Mouse (Mus musculus) T-helper 2 cell (primary cell): ENCODE measurements at regions not wholly inside any gene's neighbourhood (a gene's known extent, or its start where the extent isn't known, plus 50 kb on each side); places are given as distances from the start of the nearest gene placed in this dataset.
"Not testable (repeated sequence)": the region's sequence is repeated elsewhere in the genome, so short reads cannot be mapped to it uniquely, and the experiment has no call there.

Source experiments
- in situ Hi-C: fragments of 300-600 bp; cut with MboI, MseI; formaldehyde crosslinking; loops from one replicate; pipeline ENCODE4 v1.15.1; 2025; ENCODE audit warnings: high pct_unique_total_duplicates

DNA sequence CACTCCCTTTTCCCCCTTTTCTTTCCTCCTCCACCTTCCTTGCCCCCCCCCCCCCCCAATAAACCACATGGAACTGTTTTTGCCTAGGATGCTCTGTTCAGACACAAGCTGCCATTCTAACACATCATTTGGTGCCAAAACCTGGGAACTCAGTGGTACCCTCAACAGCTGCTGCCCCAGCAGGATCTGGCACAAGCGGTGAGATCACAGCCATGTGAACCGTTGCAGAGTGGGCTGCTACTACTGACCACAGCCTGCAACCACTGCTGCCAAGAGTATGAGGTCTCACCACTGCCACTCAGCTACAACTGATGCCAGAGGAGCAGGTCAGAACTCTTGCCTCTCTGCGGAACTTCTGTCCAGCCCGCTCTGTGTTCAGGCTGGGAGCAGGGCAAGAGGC is 206.2 kb downstream of the Pcsk1 start:
- in situ Hi-C loops: no loop called here

DNA sequence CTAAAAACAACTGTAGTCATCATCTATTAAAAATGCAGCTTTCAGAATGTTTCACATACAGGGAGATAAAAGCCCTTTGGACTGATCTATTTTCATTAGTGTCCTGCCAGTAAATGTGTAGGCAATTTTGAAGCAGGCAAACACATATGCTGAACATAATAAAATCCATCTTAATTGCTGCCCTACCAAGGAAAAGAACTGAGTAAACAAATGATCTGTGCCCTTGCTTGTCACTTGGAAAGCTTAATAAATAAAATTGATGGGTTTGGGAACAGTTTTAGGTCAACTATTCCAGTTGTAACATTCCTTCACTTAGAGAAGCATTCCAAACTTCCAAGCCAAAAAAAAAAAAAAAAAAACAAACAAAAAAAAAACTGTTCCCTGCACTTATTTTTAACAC is 230.2 kb downstream of the Pcsk1 start:
- in situ Hi-C loops: no loop called here

DNA sequence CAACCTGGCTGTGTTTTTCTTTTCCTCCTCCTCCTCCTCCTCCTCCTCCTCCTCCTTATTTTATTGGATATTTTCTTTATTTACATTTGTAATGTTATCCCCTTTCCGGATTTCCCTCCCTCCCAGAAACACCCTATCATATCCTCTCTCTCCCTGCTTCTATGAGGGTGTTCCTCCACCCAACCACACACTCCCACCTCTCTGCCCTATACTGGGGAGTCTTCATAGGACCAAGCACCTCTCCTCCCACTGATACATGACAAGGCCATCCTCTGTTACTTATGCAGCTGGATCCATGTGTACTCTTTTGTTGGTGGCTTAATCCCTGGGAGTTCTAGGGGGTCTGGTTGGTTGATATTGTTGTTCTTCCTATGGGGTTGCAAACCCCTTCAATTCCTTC is 230.6 kb downstream of the Pcsk1 start:
- in situ Hi-C loops: no loop called here

DNA sequence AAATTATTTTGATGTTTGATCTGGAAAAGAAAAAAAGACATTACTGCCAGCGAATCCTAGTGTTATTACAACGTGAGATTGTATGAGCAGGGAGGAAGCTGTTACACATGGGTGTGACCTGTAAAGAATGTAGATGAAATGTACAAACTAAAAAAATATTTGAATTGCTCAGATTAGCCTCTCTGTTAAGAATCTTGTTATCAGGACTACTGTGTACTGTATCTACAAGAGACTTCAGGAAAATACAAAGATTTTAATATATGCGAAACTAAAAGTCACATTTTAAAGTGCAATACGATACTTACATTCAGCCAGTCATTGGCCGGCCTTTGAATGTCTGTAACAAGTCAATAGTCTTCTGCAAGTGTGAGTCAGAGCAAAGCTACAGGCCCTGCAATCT is 247.4 kb downstream of the Pcsk1 start:
- in situ Hi-C loops: loop anchor here (10.0 kb wide), 1 partner anchor 818 kb away; no protein-coding TSS in a partner anchor

DNA sequence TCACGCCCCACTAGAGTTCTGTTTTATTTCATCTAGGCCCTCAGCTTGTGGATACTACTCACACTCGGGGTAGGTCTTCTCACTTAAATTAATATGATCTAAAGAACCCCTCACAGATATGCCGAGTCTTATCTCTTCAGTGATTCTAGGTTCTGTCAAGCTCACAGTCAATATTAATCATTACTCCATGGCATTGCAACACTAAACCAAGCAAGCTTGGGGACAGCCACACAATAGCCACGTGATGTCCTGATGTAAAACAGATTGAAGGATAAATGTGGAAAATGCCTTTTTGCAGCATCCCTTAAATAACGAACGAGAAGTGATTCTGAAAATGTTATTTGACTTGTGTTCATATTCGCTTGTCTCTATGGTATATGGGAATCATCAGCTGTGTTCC is 253.8 kb downstream of the Pcsk1 start:
- in situ Hi-C loops: no loop called here

DNA sequence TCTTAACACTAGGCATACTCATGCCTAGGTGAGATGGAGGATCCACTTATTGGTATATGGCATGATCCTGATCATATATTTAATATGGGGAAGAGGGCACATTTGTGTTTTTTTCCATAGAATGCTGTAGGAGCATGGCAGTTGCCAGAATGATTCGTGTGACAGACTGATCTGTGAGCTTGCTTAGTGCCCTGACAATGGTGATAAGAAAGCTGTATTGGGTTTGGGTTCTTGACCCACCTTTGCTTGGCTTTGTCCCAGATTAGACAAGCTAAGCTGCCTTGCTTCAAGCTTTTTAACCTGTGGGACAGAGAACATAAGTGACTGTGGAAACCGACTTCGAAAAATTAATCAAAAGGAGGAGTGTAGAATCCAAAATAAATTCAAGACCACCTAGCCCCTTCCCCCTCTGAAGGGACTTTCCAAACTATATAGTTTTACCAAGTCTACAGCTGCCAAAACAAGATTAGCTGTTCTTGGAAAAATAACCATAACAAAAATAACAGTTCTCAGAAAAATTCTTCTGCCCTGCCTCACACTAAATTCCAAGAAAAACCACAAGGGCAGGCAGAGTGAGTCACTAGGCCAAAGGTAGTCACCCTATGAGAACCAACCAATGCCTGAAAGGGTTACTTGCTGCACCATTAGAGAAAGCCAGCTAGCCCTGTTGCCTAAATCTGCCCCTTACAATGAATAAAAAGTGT is 277.2 kb downstream of the Pcsk1 start:
- in situ Hi-C loops: no loop called here

DNA sequence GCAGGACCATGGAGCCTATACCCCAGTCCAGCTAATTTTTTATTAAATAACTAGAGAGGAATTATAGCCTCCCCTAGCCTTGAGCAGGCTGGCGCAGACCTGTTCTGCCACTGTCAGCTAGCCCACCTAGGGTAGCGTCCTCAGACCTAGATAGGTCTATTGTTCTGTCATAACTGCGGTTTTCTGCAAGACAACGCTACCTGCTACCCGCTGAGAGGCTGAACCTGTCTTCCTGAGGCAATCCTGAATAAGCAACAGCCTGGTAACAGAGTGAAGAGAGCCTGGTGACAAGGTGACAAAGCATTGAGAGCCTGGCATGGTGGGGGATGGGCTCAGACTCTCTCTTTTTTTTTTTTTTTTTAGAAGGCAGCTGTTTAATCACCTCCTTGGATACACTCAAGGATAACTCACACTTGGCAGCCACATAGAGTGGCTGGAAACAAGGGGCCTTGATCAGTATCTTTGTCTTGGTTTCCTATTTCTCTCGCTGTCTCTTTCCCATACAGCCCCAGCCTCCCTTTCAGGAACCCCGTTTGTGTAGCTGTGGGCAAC is 278.7 kb downstream of the Pcsk1 start:
- in situ Hi-C loops: no loop called here

DNA sequence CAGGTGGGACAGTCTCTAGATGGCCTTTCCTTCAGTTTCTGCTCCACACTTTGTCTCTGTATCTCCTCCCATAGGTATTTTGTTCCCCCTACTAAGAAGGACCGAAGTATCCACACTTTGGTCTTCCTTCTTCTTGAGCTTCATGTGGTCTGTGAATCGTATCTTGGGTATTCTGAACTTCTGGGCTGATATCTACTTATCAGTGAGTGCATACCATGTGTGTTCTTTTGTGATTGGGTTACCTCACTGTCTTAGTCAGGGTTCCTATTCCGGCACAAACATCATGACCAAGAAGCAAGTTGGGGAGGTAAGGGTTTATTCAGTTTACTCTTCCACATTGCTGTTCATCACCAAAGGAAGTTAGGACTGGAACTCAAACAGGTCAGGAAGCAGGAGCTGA is 287.5 kb downstream of the Pcsk1 start:
- in situ Hi-C loops: not testable (repeated sequence)

DNA sequence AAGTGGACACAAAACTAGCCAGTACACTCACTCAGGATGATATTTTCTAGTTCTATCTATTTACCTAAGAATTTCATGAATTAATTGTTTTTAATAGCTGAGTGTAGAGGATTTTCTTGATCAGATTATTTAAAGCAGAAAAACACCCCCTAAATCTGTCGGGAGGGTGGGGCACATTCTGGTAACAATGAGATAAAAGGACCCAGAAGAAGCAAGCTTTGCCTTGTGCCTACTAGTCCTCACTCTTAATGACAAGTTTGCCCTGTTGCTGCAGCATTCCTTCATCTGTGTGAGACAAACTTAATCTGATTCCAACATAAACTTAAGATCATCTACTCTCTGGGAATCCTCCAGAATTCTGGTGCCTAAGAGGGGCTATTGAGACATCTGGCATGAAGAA is 288.1 kb downstream of the Pcsk1 start:
- in situ Hi-C loops: no loop called here

DNA sequence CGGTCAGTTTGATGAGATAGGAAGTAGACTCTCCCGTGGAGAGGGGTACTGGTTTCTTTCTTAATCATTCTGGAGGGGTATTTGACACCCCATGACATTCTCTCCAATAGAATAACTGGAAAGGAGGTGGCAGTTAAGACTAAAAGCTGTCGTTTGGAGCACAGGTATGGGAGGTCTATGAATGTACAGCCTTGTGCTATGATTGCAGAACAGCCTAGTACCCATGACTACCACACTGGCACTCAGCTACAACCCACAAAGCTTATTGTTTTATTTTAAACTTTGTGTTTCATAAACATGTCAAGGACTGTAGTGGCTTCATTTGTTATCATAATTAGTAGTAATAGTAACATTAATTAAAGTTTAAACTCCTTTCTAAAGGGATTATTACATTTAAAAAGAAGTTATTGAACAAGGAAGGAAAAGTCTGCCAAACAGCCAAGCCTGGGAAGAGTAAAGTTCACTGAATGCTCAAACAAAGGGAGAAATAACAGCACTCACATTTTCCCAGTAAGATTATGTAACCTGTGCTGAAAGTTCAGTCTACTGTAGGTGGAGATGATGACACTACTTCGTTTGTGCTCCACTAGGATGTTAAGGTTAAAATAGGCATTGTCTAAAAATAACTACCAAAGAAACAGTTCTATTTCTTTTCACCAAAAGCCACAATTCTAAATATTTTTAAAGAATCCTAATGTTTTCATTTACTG is 295.2 kb downstream of the Pcsk1 start:
- in situ Hi-C loops: no loop called here

DNA sequence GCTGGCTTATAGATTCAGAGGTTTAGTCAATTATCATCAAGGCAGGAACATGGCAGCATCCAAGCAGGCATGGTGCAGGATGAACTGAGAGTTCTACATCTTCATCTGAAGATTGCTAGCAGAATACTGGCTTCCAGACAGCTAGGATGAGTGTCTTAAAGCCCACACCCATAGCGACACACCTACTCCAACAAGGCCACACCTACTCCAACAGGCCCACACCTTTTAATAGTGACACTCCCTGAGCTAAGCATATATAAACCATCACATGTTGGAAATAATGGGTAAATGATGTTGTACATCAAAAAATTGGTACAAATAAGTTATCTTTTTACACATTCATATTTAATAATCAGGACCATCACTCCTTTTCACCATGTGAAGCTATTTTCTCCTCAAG is 299.6 kb downstream of the Pcsk1 start:
- in situ Hi-C loops: no loop called here

DNA sequence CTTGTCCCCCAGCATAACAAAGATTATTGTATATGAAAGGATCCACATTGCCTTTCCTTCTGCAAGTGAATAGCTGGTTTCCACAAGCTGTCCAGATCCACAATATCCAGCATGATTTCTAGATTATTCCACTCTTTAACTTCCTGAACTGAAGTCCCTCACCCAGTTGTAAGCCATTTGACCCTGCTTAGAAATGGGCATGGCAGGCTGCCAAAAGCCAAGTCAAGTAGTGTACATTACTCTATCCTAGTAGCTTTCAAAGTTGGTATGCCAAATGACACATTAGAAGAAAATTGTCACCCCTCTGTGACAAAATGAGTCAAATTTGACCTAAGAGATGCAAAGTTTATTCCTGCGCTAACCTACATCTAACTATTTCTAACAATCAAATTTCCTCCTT is 300.6 kb downstream of the Pcsk1 start:
- in situ Hi-C loops: no loop called here

DNA sequence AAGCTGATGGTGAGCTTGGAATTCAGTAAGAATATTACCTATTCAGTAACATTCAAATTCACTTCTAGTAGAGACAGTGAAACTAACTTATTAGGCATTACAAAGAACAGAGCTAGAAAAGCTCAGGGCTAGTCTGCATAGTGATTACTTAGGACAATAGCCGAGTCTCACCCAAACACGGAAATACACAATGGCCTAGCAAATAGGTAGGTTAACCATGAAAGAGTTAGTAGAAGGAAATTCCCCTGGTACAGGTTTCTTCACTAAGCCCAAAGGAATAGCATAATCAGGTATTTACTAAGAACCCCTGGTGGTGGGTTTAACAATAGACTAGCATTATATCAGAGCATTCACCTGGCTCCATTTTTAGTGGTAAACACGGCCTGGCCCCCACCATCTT is 306.7 kb upstream of the Ell2 start:
- in situ Hi-C loops: not testable (repeated sequence)

DNA sequence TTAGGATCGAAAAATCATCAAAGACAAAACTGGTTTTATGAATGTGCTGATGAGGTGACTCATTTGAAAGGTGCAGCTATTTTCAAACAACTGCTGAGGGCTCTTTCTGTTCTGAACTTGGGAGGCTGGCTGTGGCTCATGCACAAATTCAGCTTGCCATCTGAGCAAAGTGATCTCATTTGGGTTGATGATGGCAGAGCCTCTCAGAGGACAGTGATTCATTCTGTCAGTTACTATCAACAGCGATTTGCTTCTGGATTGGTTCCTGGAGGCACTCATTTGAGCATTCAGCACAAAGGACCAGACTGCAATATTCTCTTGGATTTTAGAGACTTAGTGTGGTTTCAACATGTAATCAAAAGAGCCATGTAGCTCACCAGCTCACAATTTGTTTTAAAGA is 285.8 kb upstream of the Ell2 start:
- in situ Hi-C loops: no loop called here

DNA sequence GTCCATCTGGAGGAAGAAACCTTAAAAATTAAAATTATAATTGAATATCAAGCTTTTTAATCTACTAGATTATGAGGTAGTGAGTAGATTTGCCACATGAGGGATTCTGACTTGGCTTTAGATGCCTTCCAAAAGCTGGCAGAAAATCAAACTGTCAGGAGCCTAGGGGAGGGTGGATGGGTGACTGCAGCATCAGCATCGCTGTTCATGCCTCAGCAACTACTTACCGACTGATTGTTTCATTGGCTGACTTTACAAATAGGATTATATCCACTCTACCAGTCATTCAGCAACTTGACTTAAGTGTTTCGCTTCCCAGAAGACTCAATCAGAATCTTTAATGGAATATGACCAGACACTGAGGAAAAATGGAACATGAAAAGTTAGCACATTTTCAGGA is 279.6 kb upstream of the Ell2 start:
- in situ Hi-C loops: no loop called here

DNA sequence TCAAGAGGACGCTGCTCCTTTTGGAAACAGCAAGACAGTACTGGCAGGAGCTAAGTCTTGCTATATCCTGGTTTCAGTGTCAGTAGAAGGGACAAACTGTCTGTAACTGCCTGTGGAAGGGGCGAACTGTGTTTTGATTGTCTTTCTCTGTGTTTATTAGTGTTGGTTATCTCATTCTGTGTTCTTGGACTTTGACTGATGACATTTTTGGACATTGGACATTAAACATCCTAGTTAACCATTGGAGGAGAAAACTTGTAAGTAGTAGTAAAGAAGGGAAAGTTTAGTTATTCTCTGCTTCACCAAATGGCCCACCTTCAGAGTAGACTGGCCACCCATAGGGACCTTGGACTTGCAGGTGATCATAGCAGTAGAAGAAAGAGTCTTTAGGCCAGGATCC is 267.4 kb upstream of the Ell2 start:
- in situ Hi-C loops: no loop called here

DNA sequence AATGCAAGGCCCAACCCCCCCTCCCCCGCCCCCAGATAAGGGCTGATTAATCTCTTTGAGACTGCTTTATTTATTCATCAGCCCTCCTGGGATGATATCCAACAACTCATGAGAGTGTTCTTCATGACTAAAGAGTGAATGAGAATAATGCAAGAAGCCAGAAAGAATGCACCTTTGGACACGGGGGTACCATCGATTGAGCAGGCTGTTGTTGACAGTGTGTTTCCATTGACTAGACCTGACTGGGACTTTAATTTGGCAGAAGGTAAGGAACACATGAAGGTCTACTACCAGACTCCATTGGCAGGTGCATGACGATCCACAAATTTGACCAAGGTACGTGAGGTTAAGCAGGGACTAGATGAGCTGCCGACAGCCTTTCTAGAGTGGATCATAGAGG is 266.5 kb upstream of the Ell2 start:
- in situ Hi-C loops: no loop called here

DNA sequence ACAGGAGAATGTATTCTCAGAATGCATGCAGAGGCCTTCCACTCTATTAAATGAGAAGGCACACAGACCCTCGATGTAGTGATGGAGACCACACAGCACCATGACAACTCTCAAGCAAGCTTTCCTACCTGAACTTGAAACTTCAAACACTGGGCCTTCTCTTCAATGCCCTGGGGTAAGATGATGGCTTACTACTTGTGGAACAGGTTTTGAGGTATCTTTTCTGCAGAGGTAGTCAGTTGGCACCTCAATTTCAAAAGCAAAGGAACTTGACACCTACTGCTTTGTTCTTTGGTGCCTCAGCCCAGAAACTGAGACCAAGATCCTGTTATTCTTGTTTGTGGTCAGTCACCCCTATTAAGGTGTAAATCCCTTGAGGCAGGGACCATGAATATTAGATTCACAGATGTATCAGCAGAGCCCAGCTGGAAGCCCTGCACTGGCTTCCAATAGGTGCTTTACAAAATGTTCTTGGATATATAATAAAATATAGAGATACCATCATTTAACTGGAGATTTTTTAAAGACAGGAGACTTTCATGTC is 246.2 kb upstream of the Ell2 start:
- in situ Hi-C loops: no loop called here

DNA sequence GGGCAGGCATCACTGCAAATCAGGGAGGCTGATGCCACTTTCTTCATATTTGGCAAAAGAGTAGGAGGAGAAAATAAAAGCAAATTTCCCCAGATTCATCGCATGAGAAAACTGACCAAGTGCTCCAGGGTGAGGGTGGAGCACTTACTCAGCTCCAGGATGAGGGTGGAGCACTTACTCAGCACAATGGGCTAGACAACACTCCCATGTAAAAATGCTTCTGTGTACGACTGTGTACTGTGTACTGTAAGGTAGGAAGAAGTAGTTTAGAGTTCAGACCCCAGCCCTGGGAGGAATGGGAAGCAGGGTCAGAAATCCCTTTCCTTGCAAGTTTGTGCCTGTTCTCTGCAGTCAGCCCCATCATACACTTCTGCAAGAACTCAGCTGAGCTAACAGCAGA is 245.3 kb upstream of the Ell2 start:
- in situ Hi-C loops: no loop called here

DNA sequence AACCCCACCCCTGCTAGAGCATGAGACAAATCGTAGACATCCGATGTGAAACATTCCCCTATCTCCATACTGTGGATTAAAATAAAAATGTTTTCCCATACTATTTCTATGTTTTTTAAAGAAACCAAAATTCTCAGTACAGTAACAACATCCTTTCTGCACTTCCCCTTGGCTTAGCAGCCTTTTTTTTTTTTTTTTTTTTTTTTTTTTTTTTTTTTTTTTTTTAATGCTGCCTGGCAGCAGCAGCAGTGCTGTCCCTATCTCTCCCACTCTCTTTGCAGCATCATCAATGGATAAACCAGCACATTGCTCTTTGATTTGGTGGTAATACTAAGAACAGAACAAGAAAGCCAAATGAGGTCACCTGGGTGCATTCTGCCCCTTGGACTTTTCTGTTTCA is 239.3 kb upstream of the Ell2 start:
- in situ Hi-C loops: no loop called here

DNA sequence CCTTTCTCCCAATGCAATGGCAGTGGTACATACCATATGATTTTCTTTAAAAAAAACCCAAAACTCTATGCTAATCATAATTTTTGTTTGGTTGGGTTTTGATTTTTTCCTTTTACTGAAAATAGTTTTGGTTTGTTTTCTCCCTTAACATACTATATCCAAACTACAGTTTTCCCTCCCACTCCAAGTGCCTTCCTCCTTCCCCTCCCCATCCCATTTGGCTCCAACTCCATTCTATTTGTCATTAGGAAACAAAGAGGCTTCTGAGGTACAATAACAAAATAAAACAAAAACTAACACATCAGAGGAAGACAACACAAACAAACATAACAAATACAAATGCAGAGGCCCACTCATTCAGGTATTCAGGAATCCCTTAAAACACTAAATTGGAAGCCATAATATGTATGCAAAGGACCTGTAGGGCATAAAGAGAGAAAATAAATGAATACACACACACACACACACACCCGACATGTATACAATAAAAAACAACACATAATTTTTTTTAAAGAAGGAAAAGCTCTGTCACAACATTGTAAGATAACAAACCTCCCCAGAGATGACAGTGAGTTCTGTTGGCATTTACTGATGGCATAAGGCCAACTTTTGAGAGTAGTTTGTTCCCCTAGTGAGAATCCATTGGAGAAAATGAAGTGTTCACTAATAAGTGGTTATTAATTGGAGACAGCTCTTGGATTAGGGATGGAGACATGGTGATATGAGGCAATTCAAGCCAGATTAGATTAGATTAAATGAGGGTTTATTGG is 230.5 kb upstream of the Ell2 start:
- in situ Hi-C loops: no loop called here
